Mouse (Mus musculus): ENCODE measurements around the gene Fn3k. TPM values are rescaled to one million over a fixed set of nuclear protein-coding genes. Genes with fewer than 3 reads are reported as not detected.

Fn3k gene
- 40.1 and 43.0 TPM in 2 replicates for polyA plus RNA-seq (2015; fragmentation: Nextera tagmentation; extraction: Ambion mirVana)

GRCm38 (mm10) chr11:121434156-121435155 is at the start of gene Fn3k:
Fn3k (plus strand) TSS chr11:121434913.

GRCm38 (mm10) chr11:121387750-121388553 is 46.8 kb upstream of the Fn3k start, which contains the start of gene Rab40b:
Rab40b (minus strand) TSS chr11:121388251.

DNA sequence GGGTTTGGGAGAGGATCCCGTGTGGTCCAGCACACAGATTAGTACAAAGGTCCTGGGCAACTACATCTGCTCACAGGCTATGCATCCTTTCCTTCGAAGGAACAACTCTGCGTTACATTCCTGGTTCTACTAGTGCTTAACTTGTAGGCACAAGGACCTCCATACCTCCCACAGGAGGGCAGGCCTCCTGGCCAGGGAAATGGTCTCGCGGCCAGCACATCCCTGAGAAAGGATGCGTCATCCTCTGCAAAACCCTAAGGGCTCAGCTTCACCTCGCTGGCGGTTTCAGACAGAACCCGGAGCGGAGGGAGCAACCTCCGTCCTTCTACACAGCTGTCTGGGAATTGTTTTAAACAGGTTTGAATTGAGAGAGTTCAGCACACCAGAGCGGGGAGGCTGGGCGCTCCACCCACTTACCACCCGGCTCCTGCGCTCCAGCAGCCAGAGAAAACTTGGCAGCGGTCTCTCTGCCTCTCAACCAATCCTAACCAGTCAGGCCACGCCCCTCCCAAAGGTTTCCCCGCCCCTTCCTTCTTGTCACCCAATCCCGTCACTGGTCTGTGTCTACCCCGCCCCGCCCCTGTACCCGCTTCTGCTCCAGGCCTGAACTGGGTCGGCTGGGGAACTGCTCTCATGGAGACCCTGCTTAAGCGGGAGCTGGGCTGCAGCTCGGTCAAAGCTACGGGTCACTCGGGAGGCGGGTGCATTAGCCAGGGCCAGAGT is 13.7 kb upstream of the Fn3k start, which contains the start of gene Fn3krp:
Gene Fn3krp (plus strand): TSS at position 572 of the 723 bp plus-strand sequence.

DNA sequence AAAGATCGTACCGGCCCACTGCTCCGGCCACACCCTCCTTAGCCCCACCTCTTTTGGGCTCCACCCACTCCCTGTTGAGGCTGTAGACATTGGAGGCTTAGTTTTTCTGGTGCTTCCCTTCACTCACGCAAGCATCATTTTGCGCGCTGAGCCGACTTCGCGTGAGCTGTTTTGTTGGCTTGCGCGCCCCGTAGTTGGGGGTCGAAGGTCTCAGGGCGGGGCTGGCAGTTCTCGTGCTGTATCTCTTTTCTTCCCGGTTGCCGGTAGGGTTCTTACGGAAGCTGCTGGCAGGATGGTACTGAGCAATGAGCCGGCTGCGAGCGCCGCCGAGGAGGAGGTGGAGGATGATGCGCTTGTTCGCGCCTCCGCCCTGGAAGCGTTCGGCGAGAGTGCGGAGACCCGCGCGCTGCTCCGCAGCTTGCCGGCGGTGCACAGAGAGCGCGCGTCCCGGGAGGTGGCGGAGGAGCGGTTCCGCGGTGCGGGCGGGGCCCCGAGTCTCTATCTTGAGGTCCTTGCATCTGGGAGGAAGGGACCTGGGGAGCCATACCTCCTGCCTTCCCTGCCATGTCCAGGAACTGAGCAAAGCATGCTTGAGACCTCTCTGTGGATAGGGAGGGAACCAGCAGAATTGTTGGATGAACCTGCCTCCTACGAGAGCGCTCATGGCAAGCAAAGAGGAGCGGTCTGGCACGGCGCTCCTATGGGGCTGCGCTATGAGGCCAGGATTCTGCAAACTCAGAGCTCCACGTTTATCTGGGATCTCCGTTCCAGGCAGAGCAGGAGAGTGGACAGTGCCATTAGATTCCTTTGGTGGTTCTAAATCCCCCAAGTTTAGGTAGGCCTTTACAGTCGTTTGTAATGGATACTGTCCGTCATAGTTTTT is 17.3 kb downstream of the Fn3k start, which contains the start of gene Tbcd:
Gene Tbcd (plus strand): TSS at position 197 of the 883 bp plus-strand sequence.

Other genes starting within 250 kb of the Fn3k start
- 3.8 TPM in 2 replicates for gene Hexdc, start 230.5 kb upstream of the Fn3k start, polyA plus RNA-seq (2015; fragmentation: Nextera tagmentation; extraction: Ambion mirVana)
- 14.7 and 15.4 TPM in 2 replicates for gene Ogfod3, start 230.2 kb upstream of the Fn3k start, polyA plus RNA-seq (2015; fragmentation: Nextera tagmentation; extraction: Ambion mirVana)
- gene Cybc1, start 205.6 kb upstream of the Fn3k start, polyA plus RNA-seq (2015; fragmentation: Nextera tagmentation; extraction: Ambion mirVana), result 28.1 and 31.3 TPM in 2 replicates
- gene Narf, start 197.7 kb upstream of the Fn3k start, polyA plus RNA-seq (2015; fragmentation: Nextera tagmentation; extraction: Ambion mirVana), result 56.7 and 66.8 TPM in 2 replicates
- 4.7 and 5.0 TPM in 2 replicates for gene Foxk2, start 174.9 kb upstream of the Fn3k start, polyA plus RNA-seq (2015; fragmentation: Nextera tagmentation; extraction: Ambion mirVana)
- 26.8 and 35.3 TPM in 2 replicates for gene Wdr45b, start 80.5 kb upstream of the Fn3k start, polyA plus RNA-seq (2015; fragmentation: Nextera tagmentation; extraction: Ambion mirVana)
- 1.3 and 2.7 TPM in 2 replicates for gene Rab40b, start 46.7 kb upstream of the Fn3k start, polyA plus RNA-seq (2015; fragmentation: Nextera tagmentation; extraction: Ambion mirVana)
- 29.8 and 35.5 TPM in 2 replicates for gene Fn3krp, start 13.5 kb upstream of the Fn3k start, polyA plus RNA-seq (2015; fragmentation: Nextera tagmentation; extraction: Ambion mirVana)
- 25.2 and 26.2 TPM in 2 replicates for gene Tbcd, start 17.0 kb downstream of the Fn3k start, polyA plus RNA-seq (2015; fragmentation: Nextera tagmentation; extraction: Ambion mirVana)
- 0.44 and 0.48 TPM in 2 replicates for gene Zfp750, start 84.4 kb downstream of the Fn3k start, polyA plus RNA-seq (2015; fragmentation: Nextera tagmentation; extraction: Ambion mirVana)
- gene B3gntl1, start 238.2 kb downstream of the Fn3k start, polyA plus RNA-seq (2015; fragmentation: Nextera tagmentation; extraction: Ambion mirVana), result 3.1 and 4.3 TPM in 2 replicates

All from spleen, postnatal 0 days (tissue).